Mouse (Mus musculus) lung, embryonic 14.5 days (tissue): ENCODE results near the gene Arhgap24. TPM values are rescaled to one million over a fixed set of nuclear protein-coding genes. Genes with fewer than 3 reads are reported as not detected.
A peak's percentile ranks its signal among the peaks of the same experiment; 100 is the strongest.

Experiments
- ATAC-seq: fragments of 200-750 bp; cut with Nextera tagmentation; 2 replicates; pipeline ENCODE4 v1.8.0; 2017; ENCODE audit warnings: mild to moderate bottlenecking, moderate TSS enrichment, moderate library complexity; ENCODE audit not compliant: insufficient read depth
- DNase-seq: peaks from one replicate; pipeline ENCODE4 v3.0.0-alpha.2; 2015
- H3K27ac ChIP-seq: fragments of 300-500 bp; sonication (generic); 2 replicates; pipeline ENCODE4 v1.5.1; 2014; ENCODE audit warnings: low read depth, mild to moderate bottlenecking, moderate library complexity
- H3K27me3 ChIP-seq: fragments of 300-500 bp; sonication (generic); 2 replicates; pipeline ENCODE4 v1.6.1; 2014; ENCODE audit warnings: low read length, control low read depth; ENCODE audit not compliant: insufficient read depth
- H3K36me3 ChIP-seq: fragments of 300-500 bp; sonication (generic); 2 replicates; pipeline ENCODE4 v1.6.1; 2014; ENCODE audit warnings: control low read depth; ENCODE audit not compliant: insufficient read depth
- H3K4me1 ChIP-seq: fragments of 300-500 bp; sonication (generic); 2 replicates; pipeline ENCODE4 v1.6.1; 2014; ENCODE audit warnings: antibody characterized with exemption, control low read depth; ENCODE audit not compliant: insufficient read depth
- H3K4me2 ChIP-seq: fragments of 300-500 bp; sonication (generic); 2 replicates; pipeline ENCODE4 v1.6.1; 2014; ENCODE audit warnings: mild to moderate bottlenecking
- H3K4me3 ChIP-seq: fragments of 300-500 bp; sonication (generic); 2 replicates; pipeline ENCODE4 v1.5.1; 2014; ENCODE audit warnings: low read depth, low read length
- H3K9ac ChIP-seq: fragments of 300-500 bp; sonication (generic); 2 replicates; pipeline ENCODE4 v1.6.1; 2014
- H3K9me3 ChIP-seq: fragments of 300-500 bp; sonication (generic); 2 replicates; pipeline ENCODE4 v1.6.1; 2016; ENCODE audit warnings: low read depth, low read length, control low read depth
- CTCF ChIP-seq: IDR thresholded peaks from 2 replicates; pipeline ENCODE4 v1.5.1; 2016; ENCODE audit warnings: antibody characterized with exemption, low read depth
- WGBS: fragments of 180-500 bp; shearing (Covaris S2); extraction: QIAGEN DNeasy Blood & Tissue Kit; methylation state at CpG from one replicate; pipeline ENCODE4 v1.1.7; 2014; 5-methylcytosine and 5-hydroxymethylcytosine counted together
- polyA plus RNA-seq: library from polyadenylated mRNA; unstranded; fragments of >200 nt; fragmentation: Nextera tagmentation; extraction: Ambion mirVana; gene quantifications from 2 replicates; pipeline ENCODE4 v1.2.1, GENCODE M21; 2014

The Arhgap24 gene
- polyA plus RNA-seq, 1 experiment from 2014 or later, result 26.2 TPM

DNA sequence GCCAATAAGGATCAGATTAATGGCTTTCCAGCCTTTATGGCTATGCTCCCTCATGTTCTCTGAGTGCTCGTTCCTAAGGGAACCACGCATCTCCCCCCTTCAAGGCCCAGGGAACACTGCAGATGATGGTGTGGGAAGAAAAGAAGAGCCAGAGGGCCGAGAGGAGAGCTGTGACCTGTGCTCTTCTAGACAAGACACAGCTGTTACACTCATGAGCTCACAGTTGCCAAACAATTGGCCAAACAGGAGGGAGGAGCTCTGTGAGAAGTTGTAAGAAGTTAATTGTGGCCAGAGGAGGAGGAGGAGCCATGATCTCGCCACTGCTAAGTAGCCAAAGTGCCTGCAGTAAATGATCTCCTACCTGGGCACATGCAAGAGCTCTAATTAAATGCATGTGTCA is 322.5 kb downstream of the Arhgap24 start:
- Histone ChIP-seq H3K36me3 (no peaks in the 10 kb centered on the region), H3K4me2 (no peak overlapping the region), H3K27ac (no peak overlapping the region), H3K9me3 (no peaks in the 10 kb centered on the region), H3K27me3 (no peaks in the 10 kb centered on the region), H3K4me1 (no peaks in the 10 kb centered on the region), H3K4me3 (no peak overlapping the region), H3K9ac (no peak overlapping the region)
- ATAC-seq, result peak; percentile 71; the same call in 1 of the 2 replicates
- DNase-seq, result peak; percentile 57
- WGBS, result 40% methylated on average over 4 of the region's 4 CpGs
- TF ChIP-seq CTCF, result no peak

GRCm38 (mm10) chr5:102807518-102807917 is 326.3 kb downstream of the Arhgap24 start:
- Histone ChIP-seq H3K4me1 (no peaks in the 10 kb centered on the region), H3K4me2 (no peak overlapping the region), H3K4me3 (no peak overlapping the region), H3K9ac (no peak overlapping the region), H3K27me3 (no peaks in the 10 kb centered on the region), H3K27ac (no peak overlapping the region), H3K9me3 (no peaks in the 10 kb centered on the region), H3K36me3 (no peaks in the 10 kb centered on the region)
- TF ChIP-seq CTCF, result no peak
- DNase-seq (no peak), ATAC-seq (no peak)

GRCm38 (mm10) chr5:102810366-102810957 is 329.3 kb downstream of the Arhgap24 start:
- TF ChIP-seq CTCF, result no peak
- Histone ChIP-seq H3K4me2 (no peak overlapping the region), H3K9me3 (no peaks in the 10 kb centered on the region), H3K4me3 (no peak overlapping the region), H3K9ac (no peak overlapping the region), H3K27ac (no peak overlapping the region), H3K4me1 (no peaks in the 10 kb centered on the region), H3K36me3 (no peaks in the 10 kb centered on the region), H3K27me3 (no peaks in the 10 kb centered on the region)
- WGBS, result 70% methylated on average over 7 of the region's 7 CpGs
- ATAC-seq (no peak), DNase-seq (no peak)

GRCm38 (mm10) chr5:102813271-102813670 is 332.1 kb downstream of the Arhgap24 start:
- Histone ChIP-seq H3K27ac (no peak overlapping the region), H3K4me2 (no peak overlapping the region), H3K27me3 (no peaks in the 10 kb centered on the region), H3K4me1 (no peaks in the 10 kb centered on the region), H3K9me3 (no peaks in the 10 kb centered on the region), H3K4me3 (no peak overlapping the region), H3K36me3 (no peaks in the 10 kb centered on the region), H3K9ac (no peak overlapping the region)
- DNase-seq (no peak), ATAC-seq (no peak)
- TF ChIP-seq CTCF, result no peak
- WGBS, result 57% methylated on average over 3 of the region's 3 CpGs

DNA sequence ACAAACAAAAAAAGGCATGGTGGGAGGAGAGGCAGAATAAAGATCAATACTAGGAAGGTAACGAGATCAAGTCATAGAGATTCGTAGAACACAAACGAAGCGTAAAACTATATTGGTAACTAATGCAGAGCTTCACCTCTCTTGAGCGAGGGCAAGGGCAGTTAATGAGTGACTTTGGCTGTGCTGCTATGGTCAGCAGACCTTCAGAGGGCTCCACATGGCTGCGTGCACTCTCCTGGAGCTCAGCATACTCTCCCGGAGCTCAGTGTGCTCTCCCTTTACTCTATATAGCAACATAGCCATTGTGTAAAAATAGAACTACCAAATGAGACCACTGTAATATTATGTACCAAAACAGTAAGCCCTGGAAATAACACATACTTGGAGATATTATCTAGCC is 336.4 kb downstream of the Arhgap24 start:
- Histone ChIP-seq H3K4me1 (no peaks in the 10 kb centered on the region), H3K27me3 (no peaks in the 10 kb centered on the region), H3K27ac (no peak overlapping the region), H3K9ac (no peak overlapping the region), H3K4me3 (no peak overlapping the region), H3K36me3 (no peaks in the 10 kb centered on the region), H3K4me2 (no peak overlapping the region), H3K9me3 (no peaks in the 10 kb centered on the region)
- 60% methylated on average over 7 of the region's 7 CpGs for WGBS
- ATAC-seq, result no peak
- TF ChIP-seq CTCF, result no peak
- DNase-seq, result no peak

GRCm38 (mm10) chr5:102825538-102825937 is 344.3 kb downstream of the Arhgap24 start:
- Histone ChIP-seq H3K36me3 (no peaks in the 10 kb centered on the region), H3K4me2 (no peak overlapping the region), H3K9me3 (no peaks in the 10 kb centered on the region), H3K27me3 (no peaks in the 10 kb centered on the region), H3K4me3 (no peak overlapping the region), H3K27ac (no peak overlapping the region), H3K4me1 (no peaks in the 10 kb centered on the region), H3K9ac (no peak overlapping the region)
- DNase-seq (peak; percentile 40), ATAC-seq (no peak)
- 61% methylated on average over 8 of the region's 8 CpGs for WGBS
- TF ChIP-seq CTCF, result no peak

- TF ChIP-seq CTCF, result no peak
- WGBS, result 41% methylated on average over 4 of the region's 4 CpGs
- DNase-seq (no peak), ATAC-seq (no peak)
- H3K9me3 ChIP-seq, result no peaks in the 10 kb centered on the region
- no peak overlapping the region for H3K27ac ChIP-seq
- no peaks in the 10 kb centered on the region for H3K27me3 ChIP-seq
- H3K36me3 ChIP-seq, result no peaks in the 10 kb centered on the region
- H3K4me3 ChIP-seq, result no peak overlapping the region
- H3K9ac ChIP-seq, result no peak overlapping the region
- no peaks in the 10 kb centered on the region for H3K4me1 ChIP-seq
- no peak overlapping the region for H3K4me2 ChIP-seq
Measured at GRCm38 (mm10) chr5:102839071-102839470, 357.9 kb downstream of the Arhgap24 start.
